Mouse (Mus musculus): Measurements from ENCODE around the gene Gm11444.

Gm11444 gene

DNA sequence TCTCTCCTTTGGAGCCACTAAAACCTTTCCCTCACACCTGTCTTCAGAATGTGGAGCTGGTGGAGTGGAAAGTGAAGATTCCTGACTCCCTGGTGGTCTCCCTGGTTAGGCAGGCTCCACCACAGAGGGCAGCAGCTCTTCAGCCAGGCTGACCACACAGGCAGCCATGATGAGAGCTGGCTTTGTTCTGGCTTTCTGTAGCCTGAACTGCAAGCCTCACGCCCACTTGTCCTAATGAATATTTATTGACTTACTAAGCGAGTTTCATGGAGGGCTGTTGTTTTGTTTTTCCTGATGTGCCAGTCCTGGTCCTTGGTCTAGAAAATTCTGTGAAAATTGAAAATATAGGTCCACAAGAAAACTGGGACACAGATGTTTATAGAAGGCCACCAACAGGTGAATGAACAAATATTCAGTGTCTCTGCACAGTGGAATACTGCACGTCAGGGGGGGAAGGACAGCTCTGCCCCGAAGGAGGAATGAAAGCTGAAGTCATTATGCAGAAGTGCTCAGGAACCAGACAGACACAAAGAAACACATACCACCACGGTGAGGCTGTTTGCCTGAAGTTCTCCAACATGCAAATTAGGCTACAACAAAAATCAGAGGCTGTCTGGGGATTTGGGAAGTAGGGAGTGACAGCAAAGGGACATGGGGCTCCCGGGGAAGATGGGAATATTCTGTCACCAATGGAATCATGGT is 8.0 kb upstream of the Gm11444 start:
- no peak for DNase-seq

DNA sequence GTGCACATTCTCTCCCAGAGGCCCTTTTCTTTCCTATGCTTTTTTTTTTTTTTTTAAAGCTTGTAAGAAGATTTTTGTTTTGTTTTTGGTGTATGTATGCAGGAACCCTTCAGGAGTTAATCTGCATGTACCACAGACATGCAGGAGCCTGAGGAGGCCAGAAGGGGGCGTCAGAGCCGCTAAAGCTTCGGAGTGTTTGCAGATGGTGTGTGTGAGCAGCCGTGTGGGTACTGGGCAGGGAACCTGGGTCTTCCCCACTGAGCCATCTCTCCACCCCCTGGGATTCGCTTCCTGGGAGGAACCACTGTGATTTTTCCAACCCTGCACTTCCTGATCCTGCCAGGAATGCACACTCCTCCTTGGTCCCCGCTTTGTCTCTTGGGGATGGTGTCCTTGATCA is 625 bp upstream of the Gm11444 start:
- DNase-seq, result no peak

DNA sequence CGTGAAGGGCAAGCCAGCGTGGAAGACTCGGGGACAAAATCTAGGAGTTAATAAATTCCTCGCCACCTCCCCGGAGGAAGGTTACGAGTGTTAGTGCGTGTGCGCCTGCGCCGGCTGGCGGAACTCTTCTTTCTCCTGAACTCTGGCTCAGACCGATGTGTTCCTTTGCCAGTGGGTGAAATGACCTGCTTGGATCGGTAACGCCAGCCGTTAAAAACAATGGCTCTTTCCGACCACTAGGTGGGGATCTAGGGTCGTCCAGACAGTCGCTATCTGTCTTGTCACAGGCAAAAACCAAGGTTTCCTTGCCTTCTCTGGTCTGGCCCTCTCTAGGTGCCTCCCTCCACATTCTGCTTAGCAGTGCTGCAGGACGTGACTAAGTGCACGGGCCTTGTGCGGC is 1.1 kb downstream of the Gm11444 start:
- peak; percentile 96 for DNase-seq

DNA sequence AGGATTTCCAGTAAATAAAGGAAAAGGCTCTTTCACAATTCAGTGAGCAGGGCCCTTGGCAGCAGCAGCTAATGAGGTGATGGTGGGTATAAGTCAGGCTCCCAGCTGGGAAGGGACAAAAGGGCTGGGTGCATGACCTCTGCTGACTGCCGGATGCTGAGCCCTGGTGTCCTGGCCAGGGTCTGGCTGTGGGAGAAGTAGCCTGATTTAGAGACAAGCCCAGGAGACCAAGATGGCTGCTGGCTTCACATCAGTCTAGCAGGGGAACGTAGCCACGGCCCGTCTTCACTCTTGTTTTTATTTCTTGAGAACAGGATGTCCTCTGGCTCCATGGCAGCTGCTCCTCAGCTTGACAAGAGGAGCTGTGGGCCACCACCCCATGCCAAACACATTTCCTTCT is 3.6 kb downstream of the Gm11444 start:
- peak; percentile 99 for DNase-seq

DNA sequence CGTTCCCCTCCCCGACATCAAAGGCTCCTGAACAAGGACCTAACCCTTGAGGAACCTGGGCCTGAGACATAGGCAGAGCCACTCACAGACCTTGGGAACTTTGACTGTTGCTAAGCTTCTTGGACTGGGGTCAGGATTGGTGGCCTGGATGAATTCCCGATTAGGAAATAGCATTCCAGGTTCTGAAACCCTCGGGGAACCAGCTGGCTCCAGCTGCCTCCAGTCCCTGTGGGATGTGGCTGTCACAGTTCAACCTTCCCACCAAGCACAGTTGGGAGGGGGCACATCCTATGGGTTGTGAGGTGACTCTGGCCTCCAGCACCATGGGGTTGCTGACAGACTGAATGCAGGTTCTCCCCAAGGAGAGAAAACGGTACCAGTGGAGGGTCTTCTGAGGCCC is 4.2 kb downstream of the Gm11444 start:
- DNase-seq, result peak; percentile 97

DNA sequence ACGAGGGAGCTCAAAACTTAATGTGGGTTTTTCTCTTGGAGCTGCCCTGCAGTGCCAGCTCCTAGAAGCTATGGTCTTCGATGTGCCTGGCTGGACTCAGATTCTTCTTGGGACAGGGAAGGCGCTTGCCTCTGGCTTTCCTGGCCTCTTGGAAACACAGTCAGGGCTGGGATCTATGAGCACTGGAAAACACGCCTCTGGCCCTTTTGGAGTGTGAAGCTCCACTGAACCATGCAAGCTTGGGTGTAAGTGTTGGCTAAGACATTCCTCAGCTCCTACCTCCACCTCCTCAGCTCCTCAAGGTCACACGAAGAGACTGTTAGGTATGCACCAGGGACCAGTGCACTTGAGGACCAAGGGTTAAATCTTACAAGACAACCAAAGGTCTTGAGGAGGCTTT is 5.2 kb downstream of the Gm11444 start:
- DNase-seq, result no peak

DNA sequence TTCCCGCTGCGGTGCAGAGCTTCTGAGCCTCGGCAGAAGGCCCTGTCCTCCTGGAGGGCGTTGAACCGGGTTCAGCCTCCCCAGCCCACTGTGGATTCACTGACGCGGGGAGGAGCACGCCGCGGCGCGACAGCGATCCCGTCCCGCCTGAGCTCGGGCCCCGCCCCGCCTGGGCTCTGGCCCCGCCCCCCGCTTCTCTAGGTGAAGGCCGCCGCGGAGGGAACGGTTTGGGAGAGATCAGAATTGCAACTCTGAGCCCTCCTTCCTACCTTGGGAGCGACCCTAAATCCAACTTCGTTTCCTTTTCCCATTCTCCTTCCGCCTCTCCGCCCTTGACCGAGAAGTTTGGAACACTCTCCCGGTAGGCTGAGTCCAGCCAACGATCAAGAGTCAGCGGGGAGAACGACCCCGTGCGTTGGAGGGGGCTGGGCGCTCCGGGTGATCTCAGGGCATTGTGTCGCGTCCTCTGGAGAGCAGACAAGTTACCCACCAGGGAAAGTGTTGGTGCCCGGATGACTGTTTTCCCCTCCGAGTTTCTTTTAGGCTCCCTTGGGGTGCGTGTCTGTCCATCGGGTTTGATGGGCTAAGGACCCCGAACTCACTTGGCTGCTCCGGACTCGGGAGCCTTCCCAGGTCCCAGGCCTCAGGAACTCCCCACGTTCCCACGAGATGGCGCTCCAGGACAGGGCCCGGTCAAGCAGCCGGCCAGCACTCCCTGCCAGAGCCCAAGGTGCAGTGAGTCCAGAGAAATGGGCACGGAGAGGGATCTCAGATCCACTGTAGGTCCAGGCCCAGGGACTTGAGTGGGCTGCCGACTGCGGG is 5.8 kb downstream of the Gm11444 start:
- DNase-seq, result peak; percentile 99

DNA sequence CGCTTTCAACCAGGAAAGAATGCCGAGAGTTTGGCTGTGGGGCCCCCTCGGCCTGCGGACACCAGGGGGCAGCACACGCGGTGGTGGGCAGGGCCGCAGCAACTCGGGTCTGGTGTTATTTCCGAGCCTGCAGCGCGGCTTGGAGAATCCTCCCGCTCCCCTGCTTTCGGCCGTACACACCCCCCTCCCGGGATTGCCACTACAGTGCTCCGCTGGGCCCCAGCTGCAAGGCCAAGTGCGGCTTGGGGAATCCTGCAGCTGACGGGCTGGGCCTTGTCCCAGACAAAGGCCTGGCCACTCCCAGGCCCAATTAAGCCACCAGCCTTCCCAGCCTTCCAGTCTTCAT is 6.8 kb downstream of the Gm11444 start:
- DNase-seq, result peak; percentile 99

DNA sequence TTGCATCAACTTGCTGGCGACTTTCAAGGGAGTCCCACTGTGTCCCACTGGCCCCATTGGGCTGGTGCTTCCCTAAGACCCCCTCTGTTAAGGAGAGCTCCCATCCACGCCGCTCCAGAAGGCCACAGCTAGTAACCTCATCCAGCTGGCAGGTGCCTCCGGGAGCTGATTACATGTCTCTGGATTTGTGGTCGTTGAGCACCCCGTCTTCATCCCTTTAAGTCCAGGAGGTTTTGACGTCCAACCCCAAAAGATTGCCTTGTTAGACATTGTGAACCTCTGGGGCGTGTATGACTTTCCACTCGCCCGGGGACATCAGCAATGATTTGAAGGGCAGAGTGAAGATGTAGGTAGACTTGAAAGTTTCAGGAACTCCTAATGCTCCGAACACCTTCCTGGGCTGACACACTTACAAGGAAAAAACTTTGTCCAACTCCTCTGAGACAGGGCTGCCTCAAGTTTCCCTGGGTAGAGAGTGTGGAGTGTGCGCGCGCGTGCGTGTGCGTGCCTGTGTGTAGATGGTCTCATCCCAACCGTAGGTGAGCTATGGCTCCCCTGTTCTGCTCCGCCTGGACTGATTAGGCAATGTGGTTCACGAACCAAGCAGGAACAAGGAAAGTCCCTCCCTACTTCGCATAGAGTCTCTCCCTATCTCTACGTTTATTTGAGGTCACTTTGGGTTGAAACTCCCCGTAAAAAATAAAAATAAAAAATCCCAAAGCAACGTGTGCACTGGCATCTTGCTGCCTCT is 7.4 kb downstream of the Gm11444 start:
- peak; percentile 95 for DNase-seq

- DNase-seq, result peak; percentile 96
Observed at GRCm38 (mm10) chr11:85841980-85842379, 8.2 kb downstream of the Gm11444 start.

DNA sequence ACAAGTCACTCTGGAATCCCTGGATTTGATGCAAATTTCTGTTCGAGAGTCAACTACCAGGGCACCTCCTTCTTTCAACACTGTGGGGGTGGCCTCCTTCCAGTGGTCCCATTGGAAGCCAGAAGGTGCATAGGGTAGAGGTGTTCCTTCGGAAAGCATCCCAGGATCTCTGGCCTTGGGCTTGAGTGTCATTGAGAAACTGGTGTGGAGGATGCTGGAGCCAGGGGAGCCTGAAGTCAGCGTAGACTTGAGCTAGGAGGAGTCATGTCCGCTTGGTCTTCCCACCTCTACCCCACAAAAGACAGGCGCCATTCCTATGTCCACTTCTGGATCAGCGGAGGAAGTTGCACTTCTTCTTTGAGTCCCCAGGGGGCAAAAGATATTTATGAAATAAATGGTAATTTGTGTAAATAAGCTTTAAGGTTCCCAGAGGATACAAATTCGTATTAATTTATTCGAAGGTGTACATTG is 8.9 kb downstream of the Gm11444 start:
- peak; percentile 89 for DNase-seq

GRCm38 (mm10) chr11:85840803-85841145 is 9.4 kb downstream of the Gm11444 start:
- DNase-seq, result peak; percentile 92

DNA sequence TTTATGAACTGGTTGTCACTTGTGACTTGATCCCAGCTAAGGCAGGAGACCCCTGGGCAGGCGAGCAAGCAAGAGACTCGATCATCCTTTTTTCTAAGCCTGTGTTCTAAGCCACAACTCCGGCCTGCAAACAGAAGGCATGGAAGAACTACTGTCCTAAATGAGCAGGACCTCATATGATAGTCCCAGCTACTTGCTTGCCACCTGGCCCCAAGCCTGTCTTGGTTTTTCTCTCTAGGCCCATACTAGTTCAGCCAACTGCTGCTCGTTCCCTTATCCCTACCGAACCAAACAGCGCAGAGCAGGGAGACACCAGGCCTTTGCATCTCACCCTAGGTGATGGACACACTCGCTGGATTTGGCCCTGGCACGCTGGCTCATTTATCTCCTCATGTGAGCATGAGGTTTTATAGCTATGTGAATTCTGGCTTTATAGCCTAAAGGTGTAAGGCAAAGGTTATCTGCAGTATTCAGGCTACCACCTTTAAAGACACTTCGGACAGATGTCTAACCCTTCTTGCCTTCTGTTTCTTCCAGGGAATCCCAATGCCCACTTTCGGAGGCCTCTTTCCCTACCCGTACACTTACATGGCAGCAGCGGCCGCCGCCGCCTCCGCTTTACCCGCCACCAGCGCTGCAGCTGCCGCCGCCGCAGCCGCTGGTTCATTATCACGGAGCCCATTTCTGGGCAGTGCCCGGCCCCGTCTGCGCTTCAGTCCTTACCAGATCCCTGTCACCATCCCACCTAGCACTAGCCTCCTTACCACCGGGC is 9.9 kb downstream of the Gm11444 start:
- DNase-seq, result no peak

DNA sequence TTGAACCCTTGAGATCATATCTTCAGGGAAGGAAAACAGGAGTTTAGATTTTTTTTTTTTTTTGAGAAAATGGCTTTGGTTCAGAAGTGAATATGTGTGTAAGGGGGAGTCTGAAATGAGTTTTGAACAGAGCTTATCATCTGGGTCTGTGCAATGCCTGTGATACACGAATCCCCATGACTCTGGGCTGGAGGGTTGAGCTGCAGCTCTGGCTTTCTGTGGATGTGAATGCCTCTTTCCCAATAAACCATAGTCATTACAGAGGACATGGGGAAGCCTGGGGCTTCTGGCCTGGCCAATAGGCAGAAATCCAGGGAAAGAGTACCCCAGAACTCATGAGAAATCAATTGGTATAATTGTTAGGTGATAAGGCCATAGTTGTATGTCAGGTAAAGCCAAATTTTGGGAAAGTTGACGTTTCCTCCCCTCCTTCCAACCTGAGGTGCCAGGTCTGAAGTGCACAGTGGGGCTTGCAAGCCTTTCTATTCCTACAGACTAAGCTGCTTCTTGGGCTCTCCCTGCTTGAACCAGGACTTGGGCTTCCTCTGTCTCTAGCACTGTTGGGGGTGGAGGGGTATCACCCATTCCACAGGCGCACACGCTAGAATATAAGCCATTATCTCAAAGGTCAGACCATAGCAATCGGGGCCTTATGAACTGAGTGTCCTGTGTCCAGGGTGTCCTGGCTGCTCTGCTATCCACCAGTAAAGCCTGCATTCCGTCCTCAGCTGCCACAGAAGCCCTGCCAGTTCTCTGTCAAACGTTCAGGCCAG is 10.7 kb downstream of the Gm11444 start:
- DNase-seq, result peak; percentile 91

- DNase-seq, result peak; percentile 75
Observed at GRCm38 (mm10) chr11:85838424-85839257, 11.5 kb downstream of the Gm11444 start.

DNA sequence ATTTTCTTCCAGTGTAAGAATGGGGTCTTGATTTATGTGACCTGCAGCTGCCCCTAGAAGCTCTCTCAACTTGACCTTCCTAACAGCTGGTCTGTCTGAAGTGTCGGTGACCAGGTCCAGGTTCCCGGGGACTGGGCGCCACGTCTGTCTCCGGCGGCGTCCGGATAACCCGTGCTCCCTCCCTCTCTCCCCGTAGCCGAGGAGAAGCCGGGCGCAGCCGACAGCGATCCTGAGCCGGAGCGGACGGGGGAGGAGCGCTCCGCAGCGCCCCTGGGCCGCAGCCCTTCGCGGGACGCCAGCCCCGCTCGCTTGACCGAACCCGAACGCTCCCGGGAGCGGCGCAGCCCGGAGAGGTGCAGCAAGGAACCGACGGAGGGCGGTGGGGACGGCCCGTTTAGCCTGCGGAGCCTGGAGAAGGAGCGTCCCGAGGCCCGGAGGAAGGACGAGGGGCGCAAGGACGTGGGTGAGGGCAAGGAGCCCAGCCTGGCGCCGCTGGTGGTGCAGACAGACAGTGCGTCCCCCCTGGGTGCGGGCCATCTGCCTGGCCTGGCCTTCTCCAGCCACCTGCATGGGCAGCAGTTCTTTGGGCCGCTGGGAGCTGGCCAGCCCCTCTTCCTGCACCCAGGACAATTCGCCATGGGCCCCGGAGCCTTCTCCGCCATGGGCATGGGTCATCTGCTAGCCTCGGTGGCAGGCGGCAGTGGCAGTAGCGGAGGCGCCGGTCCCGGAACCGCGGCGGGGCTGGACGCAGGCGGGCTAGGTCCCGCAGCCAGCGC is 12.3 kb downstream of the Gm11444 start:
- DNase-seq, result peak; percentile 90

GRCm38 (mm10) chr11:85837291-85837647 is 12.9 kb downstream of the Gm11444 start:
- no peak for DNase-seq

GRCm38 (mm10) chr11:85836523-85837290 is 13.4 kb downstream of the Gm11444 start:
- peak; percentile 89 for DNase-seq

GRCm38 (mm10) chr11:85835753-85836522 is 14.2 kb downstream of the Gm11444 start:
- DNase-seq, result peak; percentile 86

Data from heart, adult 11 months (tissue).